ENCODE assay signal across 21 mouse cellular contexts in genomic region chr10:110154873-110155237, GRCm38 (mm10).
DNase-seq lines count a peak whose midpoint lies in the region; ATAC-seq and TF ChIP-seq lines count a peak whose summit lies in the region.
"Had no signal": no experiment of that assay in that cellular context is flagged by ENCODE, and none has a peak within 500 bp of the region (broad histone marks: within the 10 kb centered on the region; RNA-seq: fewer than 3 reads in every experiment).

No protein-coding gene starts in this region.

- H3K4me3 ChIP-seq in forebrain, embryonic 14.5 days (ENCODE audit: low read depth, low read length) = no peak overlapping the region
- H3K4me3 ChIP-seq in forebrain, embryonic 10.5 days = no peak overlapping the region
- H3K4me3 ChIP-seq in hindbrain, embryonic 16.5 days (ENCODE audit: low read length) = no peak overlapping the region
- H3K4me3 ChIP-seq in midbrain, postnatal 0 days (ENCODE audit: low read depth, low read length) = no peak overlapping the region
- H3K4me3 ChIP-seq: embryonic facial prominence, embryonic 13.5 days; limb, embryonic 13.5 days; liver, embryonic 13.5 days; lung, embryonic 15.5 days had no signal

- H3K9me3 ChIP-seq in forebrain, embryonic 14.5 days (replicated peaks; ENCODE audit: control insufficient read depth, low read length) = no peaks in the 10 kb centered on the region
- no peaks in the 10 kb centered on the region for H3K9me3 ChIP-seq in forebrain, embryonic 10.5 days
- no peaks in the 10 kb centered on the region for H3K9me3 ChIP-seq in hindbrain, embryonic 16.5 days (ENCODE audit: control insufficient read depth, low read length)
- H3K9me3 ChIP-seq in midbrain, postnatal 0 days (ENCODE audit: low read length) = no peaks in the 10 kb centered on the region
- H3K9me3 ChIP-seq: embryonic facial prominence, embryonic 13.5 days; limb, embryonic 13.5 days; liver, embryonic 13.5 days; lung, embryonic 15.5 days had no signal

- H3K27me3 ChIP-seq in forebrain, embryonic 14.5 days (replicated peaks; ENCODE audit: control insufficient read depth, insufficient read depth, low read length) = no peaks in the 10 kb centered on the region
- no peaks in the 10 kb centered on the region for H3K27me3 ChIP-seq in forebrain, embryonic 10.5 days (ENCODE audit: poor library complexity, severe bottlenecking)
- H3K27me3 ChIP-seq in hindbrain, embryonic 16.5 days (replicated peaks; ENCODE audit: control insufficient read depth, insufficient read depth, low read length) = no peaks in the 10 kb centered on the region
- no peaks in the 10 kb centered on the region for H3K27me3 ChIP-seq in midbrain, postnatal 0 days (ENCODE audit: insufficient read depth, low read length)
- H3K27me3 ChIP-seq: embryonic facial prominence, embryonic 13.5 days; limb, embryonic 13.5 days; liver, embryonic 13.5 days; lung, embryonic 15.5 days had no signal

- no peak overlapping the region for H3K9ac ChIP-seq in forebrain, embryonic 14.5 days (ENCODE audit: low read length)
- H3K9ac ChIP-seq in hindbrain, embryonic 16.5 days (ENCODE audit: low read depth, low read length) = no peak overlapping the region
- no peak overlapping the region for H3K9ac ChIP-seq in midbrain, postnatal 0 days (replicated peaks; ENCODE audit: low read length, poor library complexity, severe bottlenecking)
- H3K9ac ChIP-seq: embryonic facial prominence, embryonic 13.5 days; limb, embryonic 13.5 days; liver, embryonic 13.5 days; lung, embryonic 15.5 days had no signal

- intact Hi-C loops in heart, postnatal 14 days (cut with DNase I) = no loop called here

- no peak overlapping the region for H3K27ac ChIP-seq in forebrain, embryonic 14.5 days (ENCODE audit: low read depth, low read length)
- H3K27ac ChIP-seq in forebrain, embryonic 10.5 days = no peak overlapping the region
- no peak overlapping the region for H3K27ac ChIP-seq in hindbrain, embryonic 16.5 days (ENCODE audit: low read depth, low read length)
- no peak overlapping the region for H3K27ac ChIP-seq in midbrain, postnatal 0 days (ENCODE audit: low read depth, low read length)
- H3K27ac ChIP-seq: embryonic facial prominence, embryonic 13.5 days; kidney, postnatal 0 days; limb, embryonic 13.5 days; liver, embryonic 13.5 days had no signal

- WGBS in forebrain, embryonic 14.5 days = 19% methylated on average over 1 of the region's 1 CpGs
- WGBS in forebrain, embryonic 10.5 days = 60% methylated on average over 1 of the region's 1 CpGs
- 35% methylated on average over 1 of the region's 1 CpGs for WGBS in hindbrain, embryonic 16.5 days
- WGBS in midbrain, postnatal 0 days = 27% methylated on average over 1 of the region's 1 CpGs

- TF ChIP-seq POLR2A in brain, embryonic 14.5 days (IDR thresholded peaks at IDR 0.05; ENCODE audit: borderline replicate concordance, extremely low read depth, insufficient read depth, insufficient read length, poor library complexity, severe bottlenecking) = no peak

- no peak overlapping the region for H3K4me2 ChIP-seq in forebrain, embryonic 14.5 days (ENCODE audit: low read length)
- H3K4me2 ChIP-seq in hindbrain, embryonic 16.5 days (ENCODE audit: low read length) = no peak overlapping the region
- H3K4me2 ChIP-seq in midbrain, postnatal 0 days (ENCODE audit: low read depth, low read length, poor library complexity, severe bottlenecking) = no peak overlapping the region
- H3K4me2 ChIP-seq: embryonic facial prominence, embryonic 13.5 days; limb, embryonic 13.5 days; liver, embryonic 13.5 days; lung, embryonic 15.5 days had no signal

- peak; percentile 62 for ATAC-seq in forebrain, embryonic 14.5 days
- ATAC-seq in hindbrain, embryonic 16.5 days = peak; percentile 55
- peak; percentile 38; the same call in 1 of the 2 replicates for ATAC-seq in midbrain, postnatal 0 days (ENCODE audit: low FRiP score)
- ATAC-seq: activated CD4-positive, CD25-positive, alpha-beta regulatory T cell, adult 4 months; CD4-positive, CD25-positive, alpha-beta regulatory T cell, adult 4 months had no signal

- DNase-seq in forebrain, embryonic 14.5 days (ENCODE audit: low spot score) = peak; percentile 58
- DNase-seq in forebrain, embryonic 10.5 days (ENCODE audit: extremely low spot score, low spot score) = no peak
- peak; percentile 76 for DNase-seq in brain, embryonic 14.5 days (ENCODE audit: low read depth)
- no peak for DNase-seq in midbrain, postnatal 0 days (ENCODE audit: low spot score)
- DNase-seq in yolk sac, embryonic 10.5 days (ENCODE audit: low spot score) = no peak
- no peak for DNase-seq in heart, postnatal 14 days
- no peak for DNase-seq in embryo, embryonic 9.5 days (ENCODE audit: extremely low spot score)
- DNase-seq: adrenal gland, postnatal 10 days; cerebellum, adult 11 months; kidney, adult 11 months; liver, embryonic 13.5 days; lung, postnatal 4 days; right cerebral cortex, postnatal 25 days; thymus, adult 18-20 months had no signal

- no peaks in the 10 kb centered on the region for H3K36me3 ChIP-seq in forebrain, embryonic 14.5 days (ENCODE audit: control insufficient read depth, insufficient read depth, low read length)
- no peaks in the 10 kb centered on the region for H3K36me3 ChIP-seq in forebrain, embryonic 10.5 days (replicated peaks)
- H3K36me3 ChIP-seq in hindbrain, embryonic 16.5 days (ENCODE audit: control insufficient read depth, insufficient read depth, low read length) = no peaks in the 10 kb centered on the region
- H3K36me3 ChIP-seq in midbrain, postnatal 0 days (ENCODE audit: insufficient read depth, low read length) = no peaks in the 10 kb centered on the region
- H3K36me3 ChIP-seq: embryonic facial prominence, embryonic 13.5 days; limb, embryonic 13.5 days; liver, embryonic 13.5 days; lung, embryonic 15.5 days had no signal

- TF ChIP-seq CTCF in brain, embryonic 14.5 days (IDR thresholded peaks at IDR 0.05; ENCODE audit: borderline replicate concordance, extremely low read depth, insufficient read depth, insufficient read length) = no peak
- TF ChIP-seq CTCF in midbrain, postnatal 0 days (IDR thresholded peaks at IDR 0.05) = no peak

- H3K4me1 ChIP-seq in forebrain, embryonic 14.5 days (ENCODE audit: control insufficient read depth, insufficient read depth, low read length) = peaks cover 17% of the 10 kb centered on the region
- H3K4me1 ChIP-seq in forebrain, embryonic 10.5 days = no peaks in the 10 kb centered on the region
- H3K4me1 ChIP-seq in hindbrain, embryonic 16.5 days (ENCODE audit: control insufficient read depth, insufficient read depth, low read depth, low read length) = peaks cover 16% of the 10 kb centered on the region
- H3K4me1 ChIP-seq in midbrain, postnatal 0 days (ENCODE audit: insufficient read depth, low read length) = peaks cover 9% of the 10 kb centered on the region
- H3K4me1 ChIP-seq: embryonic facial prominence, embryonic 13.5 days; liver, embryonic 13.5 days had no signal

Comparison
In these comparisons a context has a peak if more than half of its experiments do, and no peak if none do; other contexts are left out.
1. DNase-seq: peak in forebrain, embryonic 14.5 days (single experiment) and brain, embryonic 14.5 days (single experiment); none in forebrain, embryonic 10.5 days (single experiment), midbrain, postnatal 0 days (single experiment), yolk sac, embryonic 10.5 days (single experiment), heart, postnatal 14 days (0 of 2) and embryo, embryonic 9.5 days (single experiment).
2. Peak in every context shown above with its lines, with median percentiles within 50 percentile points of each other: ATAC-seq.